In genomic region chr5:125388358-125389092, GRCm38 (mm10) we compare ENCODE assay signal across 1 mouse cellular context.
TF ChIP-seq lines count a peak whose summit lies in the region.

No protein-coding gene starts in this region.

TF ChIP-seq in MEL, 35 proteins besides CTCF, POLR2A, EP300 and RAD21 (continued from another document):
- TF ChIP-seq CHD1 (IDR thresholded peaks at IDR 0.05; ENCODE audit: low read depth, low read length): peak; percentile 25; the same call in 1 of the 2 replicates
- TF ChIP-seq SMC3 (IDR thresholded peaks at IDR 0.05; ENCODE audit: low read depth, low read length): no peak
